Mouse (Mus musculus) midbrain, embryonic 13.5 days (tissue): ENCODE data around the gene Thpo. TPM values are rescaled to one million over a fixed set of nuclear protein-coding genes. Genes with fewer than 3 reads are reported as not detected.

ENCODE experiments used
- ATAC-seq: fragments of 200-750 bp; cut with Nextera tagmentation; 2 replicates; pipeline ENCODE4 v1.8.0; 2017; ENCODE audit warnings: mild to moderate bottlenecking, moderate TSS enrichment, moderate library complexity
- H3K27ac ChIP-seq: fragments of 300-500 bp; sonication (generic); 2 replicates; pipeline ENCODE4 v1.5.1; 2015; ENCODE audit warnings: inconsistent platforms, mild to moderate bottlenecking, moderate library complexity
- H3K27me3 ChIP-seq: fragments of 300-500 bp; sonication (generic); 2 replicates; pipeline ENCODE4 v1.6.1; 2015; ENCODE audit warnings: mild to moderate bottlenecking, inconsistent platforms
- H3K36me3 ChIP-seq: fragments of 300-500 bp; sonication (generic); 2 replicates; pipeline ENCODE4 v1.6.1; 2015; ENCODE audit warnings: mild to moderate bottlenecking, inconsistent platforms
- H3K4me1 ChIP-seq: fragments of 300-500 bp; sonication (generic); replicated peaks from 2 replicates; pipeline ENCODE4 v1.6.1; 2015; ENCODE audit warnings: inconsistent platforms
- H3K4me2 ChIP-seq: fragments of 300-500 bp; sonication (generic); replicated peaks from 2 replicates; pipeline ENCODE4 v1.6.1; 2015; ENCODE audit warnings: moderate library complexity, mild to moderate bottlenecking, inconsistent platforms
- H3K4me3 ChIP-seq: fragments of 300-500 bp; sonication (generic); replicated peaks from 2 replicates; pipeline ENCODE4 v1.5.1; 2015; ENCODE audit warnings: mild to moderate bottlenecking, inconsistent platforms
- H3K9ac ChIP-seq: fragments of 300-500 bp; sonication (generic); replicated peaks from 2 replicates; pipeline ENCODE4 v1.6.1; 2015; ENCODE audit warnings: mild to moderate bottlenecking, inconsistent platforms
- H3K9me3 ChIP-seq: fragments of 300-500 bp; sonication (generic); 2 replicates; pipeline ENCODE4 v1.6.1; 2016; ENCODE audit warnings: mild to moderate bottlenecking, inconsistent platforms
- WGBS: fragments of 180-500 bp; shearing (Covaris S2); methylation state at CpG from one replicate; pipeline ENCODE4 v1.1.7; 2015; 5-methylcytosine and 5-hydroxymethylcytosine counted together
- polyA plus RNA-seq: library from polyadenylated mRNA; unstranded; fragments of >200 nt; fragmentation: Nextera tagmentation; extraction: Ambion mirVana; gene quantifications from 2 replicates; pipeline ENCODE4 v1.2.1, GENCODE M21; 2015

Thpo gene
- polyA plus RNA-seq = 0.71 and 1.4 TPM in 2 replicates

DNA sequence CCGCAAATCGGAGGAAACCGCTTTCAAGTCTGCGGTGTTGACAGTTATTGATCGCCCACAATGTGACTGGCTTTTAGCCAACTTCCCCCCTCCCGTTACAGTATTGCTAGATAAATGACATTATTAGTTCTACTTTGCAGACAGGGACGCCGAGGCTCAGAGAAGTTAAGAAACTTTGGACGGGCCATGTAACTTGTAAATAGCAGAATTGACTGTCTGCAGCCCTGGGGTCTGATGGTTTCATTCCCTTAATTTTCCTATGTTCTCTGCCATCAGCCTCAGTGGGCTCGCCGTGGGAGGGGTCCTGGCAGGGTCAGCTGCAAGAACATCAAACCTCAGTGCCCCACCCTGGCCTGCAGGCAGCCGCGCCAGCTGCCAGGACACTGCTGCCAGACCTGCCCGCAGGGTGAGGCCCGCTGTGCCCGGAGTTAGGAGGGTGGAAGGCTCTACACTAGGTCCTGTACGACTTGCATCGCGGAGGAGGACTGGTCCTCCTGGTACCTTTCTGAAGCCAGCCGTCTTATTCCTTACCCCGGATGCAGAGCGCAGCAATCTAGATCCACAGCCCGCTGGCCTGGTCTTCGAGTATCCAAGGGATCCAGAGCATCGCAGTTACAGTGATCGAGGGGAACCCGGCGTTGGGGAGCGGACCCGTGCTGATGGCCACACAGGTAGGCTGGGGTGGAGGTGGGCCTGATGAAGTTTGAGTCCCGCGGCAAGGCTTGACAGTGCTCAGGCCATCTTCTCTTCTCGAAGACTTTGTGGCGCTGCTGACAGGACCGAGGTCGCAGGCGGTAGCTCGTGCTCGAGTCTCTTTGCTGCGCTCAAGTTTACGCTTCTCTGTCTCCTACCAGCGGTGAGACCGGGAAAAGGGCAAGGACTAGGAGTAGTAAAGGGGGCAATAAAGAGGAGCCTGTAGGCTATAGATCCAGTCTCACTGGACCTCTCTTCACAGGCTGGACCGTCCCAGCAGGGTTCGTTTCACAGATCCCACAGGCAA is at the start of gene Thpo:
Thpo (minus strand) TSS at position 781 of the 1,000 bp plus-strand sequence.
- Histone ChIP-seq H3K4me3 (peak within 1 kb of the TSS; percentile 57), H3K9ac (peak within 1 kb of the TSS; percentile 84), H3K4me1 (peaks cover 22% of the 10 kb centered on the region), H3K9me3 (no peaks in the 10 kb centered on the region), H3K27me3 (peaks cover 29% of the 10 kb centered on the region), H3K36me3 (peaks cover 4% of the 10 kb centered on the region; the same call in 1 of the 2 replicates), H3K27ac (no peak within 1 kb of the TSS), H3K4me2 (peak within 1 kb of the TSS; percentile 78)
- no peak for ATAC-seq
- WGBS = 4% methylated on average over 45 of the region's 45 CpGs

DNA sequence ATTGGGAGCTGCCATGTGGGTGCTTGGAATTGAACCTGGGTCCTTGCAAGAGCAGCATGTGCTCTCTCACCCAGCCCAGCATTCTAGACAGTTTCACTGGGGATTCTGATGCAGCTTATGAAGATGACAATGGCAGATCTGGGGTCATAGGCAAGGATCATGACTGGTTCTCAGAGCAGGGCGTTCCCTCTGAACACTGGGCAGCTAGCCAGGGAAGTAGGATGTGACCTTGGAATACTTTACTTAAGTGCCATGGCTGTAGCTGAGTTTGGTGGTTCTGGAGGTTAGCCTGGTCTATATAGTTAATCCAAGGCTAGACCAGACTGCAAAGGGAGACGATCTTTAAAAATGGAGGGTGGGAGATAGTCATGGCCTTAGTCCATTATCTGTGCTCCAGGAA is 49.6 kb upstream of the Thpo start:
- no peak for ATAC-seq
- H3K36me3 ChIP-seq = no peaks in the 10 kb centered on the region

DNA sequence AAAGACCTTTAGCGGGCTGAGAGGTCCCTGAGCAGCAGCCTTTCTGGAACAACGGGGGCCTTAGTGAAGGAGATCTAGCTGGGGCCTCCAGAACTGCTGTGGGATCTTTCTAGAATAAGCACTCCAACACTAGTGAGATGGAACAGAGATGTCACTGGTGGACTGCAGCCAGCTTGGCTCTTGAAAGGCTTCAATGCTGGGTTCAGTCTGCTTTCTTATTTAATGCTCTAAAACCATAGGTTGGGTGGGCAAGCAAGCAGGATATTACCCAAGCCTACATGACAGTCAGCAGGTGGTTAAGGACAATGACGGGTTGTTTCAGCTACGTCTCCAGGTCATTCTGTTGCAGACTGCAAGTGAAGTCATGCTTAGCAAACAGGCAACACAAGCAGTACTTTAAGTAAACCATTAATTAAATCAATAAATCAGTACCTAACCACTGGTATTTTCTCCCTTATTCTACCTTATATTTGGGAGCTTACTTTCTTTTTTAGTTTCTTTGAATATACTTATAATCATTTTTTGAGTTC is 46.9 kb upstream of the Thpo start:
- Histone ChIP-seq H3K27ac (no peak overlapping the region), H3K4me1 (no peaks in the 10 kb centered on the region), H3K36me3 (no peaks in the 10 kb centered on the region), H3K9ac (no peak overlapping the region), H3K9me3 (no peaks in the 10 kb centered on the region), H3K4me2 (no peak overlapping the region), H3K4me3 (no peak overlapping the region), H3K27me3 (no peaks in the 10 kb centered on the region)
- WGBS = 77% methylated on average over 4 of the region's 4 CpGs
- no peak for ATAC-seq

More for the DNA sequence above, 49.6 kb upstream of the Thpo start:
- H3K9ac ChIP-seq = no peak overlapping the region
- H3K9me3 ChIP-seq = no peaks in the 10 kb centered on the region
- H3K4me1 ChIP-seq = no peaks in the 10 kb centered on the region
- no peaks in the 10 kb centered on the region for H3K27me3 ChIP-seq
- WGBS = 94% methylated on average over 2 of the region's 2 CpGs
- H3K27ac ChIP-seq = no peak overlapping the region
- no peak overlapping the region for H3K4me3 ChIP-seq
- no peak overlapping the region for H3K4me2 ChIP-seq

DNA sequence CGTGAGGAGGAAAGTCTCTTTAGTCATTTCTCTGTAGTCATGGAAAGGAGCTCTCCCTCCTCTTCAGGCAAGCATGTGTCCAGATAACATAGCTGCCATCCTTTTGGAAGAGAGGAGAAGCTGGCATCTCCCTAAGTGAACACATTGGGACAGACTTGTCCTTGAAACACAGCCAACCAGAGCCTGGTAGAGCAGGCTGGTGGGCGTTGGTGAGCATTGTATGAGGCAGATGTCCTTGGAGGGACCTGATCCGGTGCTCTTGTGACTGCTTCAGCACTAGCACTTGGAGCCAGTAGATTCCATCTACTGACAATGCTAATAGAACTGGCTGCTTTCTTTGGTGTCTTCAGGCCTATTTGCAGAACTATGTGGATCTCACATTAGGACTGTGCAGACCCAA is 45.5 kb upstream of the Thpo start:
- 86% methylated on average over 3 of the region's 3 CpGs for WGBS
- no peak for ATAC-seq
- Histone ChIP-seq H3K9ac (no peak overlapping the region), H3K27me3 (no peaks in the 10 kb centered on the region), H3K4me2 (no peak overlapping the region), H3K9me3 (no peaks in the 10 kb centered on the region), H3K4me1 (no peaks in the 10 kb centered on the region), H3K36me3 (no peaks in the 10 kb centered on the region), H3K4me3 (no peak overlapping the region), H3K27ac (no peak overlapping the region)

DNA sequence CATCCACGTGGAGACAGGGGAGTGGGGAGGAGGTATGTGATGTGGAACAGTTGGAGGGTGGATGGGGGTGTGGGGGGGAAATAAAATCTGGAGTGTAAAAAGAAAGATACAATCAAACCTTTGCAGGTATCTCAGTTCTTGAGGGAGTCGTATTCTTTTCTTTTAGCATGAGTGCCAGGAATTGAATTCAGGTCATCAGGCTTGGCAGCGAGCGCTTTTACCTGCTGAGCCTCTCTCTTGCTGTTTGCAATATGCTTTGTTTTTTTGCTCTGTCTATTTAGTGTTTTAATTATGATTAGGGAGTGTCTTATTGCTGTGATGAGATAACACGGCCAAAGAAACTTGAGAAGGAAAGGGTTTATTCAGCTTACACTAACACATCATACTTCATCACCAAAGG is 40.7 kb upstream of the Thpo start:
- no peak overlapping the region for H3K9ac ChIP-seq
- 0 out of 2 replicates have a peak, but pooled peaks cover 5% of the 10 kb centered on the region for H3K9me3 ChIP-seq
- H3K27me3 ChIP-seq = no peaks in the 10 kb centered on the region
- H3K4me1 ChIP-seq = no peaks in the 10 kb centered on the region
- H3K4me2 ChIP-seq = no peak overlapping the region
- no peak overlapping the region for H3K4me3 ChIP-seq
- ATAC-seq = no peak
- H3K27ac ChIP-seq = no peak overlapping the region
- 84% methylated on average over 5 of the region's 5 CpGs for WGBS
- no peaks in the 10 kb centered on the region for H3K36me3 ChIP-seq

DNA sequence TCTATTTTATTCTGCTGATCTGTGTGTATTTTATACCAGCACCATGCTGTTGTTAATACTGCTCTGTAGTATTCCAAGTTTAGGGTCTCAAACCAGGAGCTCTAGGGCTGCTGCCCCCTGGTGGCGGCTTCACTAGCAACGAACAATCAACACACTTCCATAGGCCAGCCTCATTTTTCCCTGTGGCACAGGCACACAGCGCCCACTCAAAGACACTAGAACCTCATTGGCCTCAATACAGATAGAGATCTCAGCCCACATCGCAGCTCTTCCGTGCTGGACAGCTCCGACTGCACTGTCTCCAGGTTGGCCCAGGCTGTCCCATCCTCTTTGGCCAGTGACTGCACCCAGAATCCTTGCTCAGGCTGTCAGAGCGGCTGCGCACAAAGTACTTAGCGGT is 30.9 kb upstream of the Thpo start:
- H3K9ac ChIP-seq = no peak overlapping the region
- no peak overlapping the region for H3K4me3 ChIP-seq
- H3K27ac ChIP-seq = no peak overlapping the region
- H3K27me3 ChIP-seq = no peaks in the 10 kb centered on the region
- ATAC-seq = no peak
- no peaks in the 10 kb centered on the region for H3K4me1 ChIP-seq
- no peak overlapping the region for H3K4me2 ChIP-seq
- WGBS = 51% methylated on average over 9 of the region's 9 CpGs
- no peaks in the 10 kb centered on the region for H3K36me3 ChIP-seq
- no peaks in the 10 kb centered on the region for H3K9me3 ChIP-seq

DNA sequence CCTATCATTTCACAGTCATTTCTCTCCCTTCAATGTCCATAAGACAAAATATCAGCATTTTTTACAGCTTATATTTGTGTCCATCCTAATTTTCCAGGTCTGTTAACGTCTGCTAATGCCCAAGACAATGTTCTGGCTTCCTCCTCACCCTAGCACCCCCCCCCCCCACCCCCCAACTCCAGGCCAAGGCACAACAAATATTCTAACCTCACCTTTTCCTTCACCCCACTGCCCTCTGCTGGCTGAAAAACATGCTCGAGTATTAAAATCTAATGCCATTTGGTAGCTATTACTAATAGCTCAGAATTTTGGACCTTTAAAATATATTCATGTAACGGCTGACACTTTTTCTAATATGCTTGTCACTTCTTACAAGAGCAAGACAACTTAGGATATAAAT is 27.4 kb upstream of the Thpo start:
- WGBS = 13% methylated on average over 3 of the region's 3 CpGs
- no peaks in the 10 kb centered on the region for H3K27me3 ChIP-seq

DNA sequence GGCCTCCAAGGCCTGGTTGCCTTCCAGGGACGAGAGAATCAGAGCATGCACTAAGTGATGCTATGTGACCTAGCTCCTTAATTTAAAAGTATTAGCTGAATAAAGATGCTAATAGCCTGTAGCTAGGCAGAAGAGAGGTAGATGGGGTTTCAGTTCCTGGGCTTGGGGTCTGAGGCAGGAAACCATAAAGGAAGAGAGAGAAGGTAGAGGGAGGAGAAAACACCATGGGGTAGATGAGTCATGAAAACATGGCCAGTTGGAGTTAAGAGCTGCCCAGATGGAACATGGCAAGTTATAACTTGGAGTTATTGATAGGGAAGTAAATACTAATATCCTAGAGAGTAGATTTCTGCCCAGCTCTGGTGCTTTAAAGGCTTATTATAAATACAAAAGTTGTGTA is 23.1 kb upstream of the Thpo start:
- Histone ChIP-seq H3K4me3 (no peak overlapping the region), H3K27me3 (no peaks in the 10 kb centered on the region), H3K9me3 (no peaks in the 10 kb centered on the region), H3K36me3 (no peaks in the 10 kb centered on the region), H3K4me1 (no peaks in the 10 kb centered on the region), H3K9ac (no peak overlapping the region), H3K27ac (no peak overlapping the region), H3K4me2 (no peak overlapping the region)
- 86% methylated on average over 1 of the region's 1 CpGs for WGBS
- no peak for ATAC-seq

More for the DNA sequence above, 27.4 kb upstream of the Thpo start:
- H3K9me3 ChIP-seq = no peaks in the 10 kb centered on the region
- no peak for ATAC-seq
- H3K9ac ChIP-seq = no peak overlapping the region
- no peaks in the 10 kb centered on the region for H3K36me3 ChIP-seq
- H3K4me3 ChIP-seq = no peak overlapping the region
- no peak overlapping the region for H3K27ac ChIP-seq
- no peaks in the 10 kb centered on the region for H3K4me1 ChIP-seq
- no peak overlapping the region for H3K4me2 ChIP-seq

DNA sequence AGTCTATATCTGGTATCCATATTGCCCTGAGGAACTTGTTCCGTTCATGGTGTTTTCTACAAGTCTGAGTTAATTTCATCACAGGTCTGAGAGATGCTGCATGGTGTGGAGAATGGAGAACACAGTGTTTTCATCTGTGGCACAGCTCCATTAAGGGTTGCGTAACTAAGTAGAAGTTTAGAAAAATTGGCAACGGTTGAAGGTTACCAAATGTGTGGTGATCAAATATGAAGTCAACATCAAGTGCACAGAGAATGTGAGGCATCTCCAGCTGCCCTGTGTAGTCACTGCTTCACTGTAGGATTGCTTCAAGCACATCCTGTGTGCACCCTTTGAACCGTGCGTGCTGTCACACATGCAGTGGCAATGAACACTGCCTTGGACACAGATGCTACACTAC is 21.7 kb upstream of the Thpo start:
- no peak for ATAC-seq
- 95% methylated on average over 5 of the region's 5 CpGs for WGBS
- Histone ChIP-seq H3K27ac (no peak overlapping the region), H3K4me1 (no peaks in the 10 kb centered on the region), H3K4me2 (no peak overlapping the region), H3K4me3 (no peak overlapping the region), H3K9ac (no peak overlapping the region), H3K36me3 (no peaks in the 10 kb centered on the region), H3K9me3 (no peaks in the 10 kb centered on the region), H3K27me3 (no peaks in the 10 kb centered on the region)

DNA sequence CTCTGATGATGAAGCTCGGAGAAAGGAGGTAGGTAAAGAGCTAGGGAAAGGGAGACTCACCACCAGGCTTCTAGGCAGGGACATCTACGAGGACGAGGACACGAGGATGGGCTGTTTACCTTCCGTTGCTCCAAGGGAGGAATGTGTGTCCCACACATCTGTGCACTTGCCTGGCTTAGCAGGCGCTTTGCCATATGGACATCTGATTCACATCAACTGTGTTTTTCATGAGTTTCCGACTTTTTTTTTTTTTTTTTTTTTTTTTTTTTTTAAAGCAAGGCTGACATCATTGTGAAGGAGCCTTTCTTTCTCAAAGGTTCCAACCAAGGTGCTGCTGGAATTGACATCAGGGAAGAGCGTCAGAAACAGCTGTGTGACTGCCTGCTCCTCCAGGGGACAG is 16.2 kb upstream of the Thpo start:
- Histone ChIP-seq H3K27ac (no peak overlapping the region), H3K36me3 (no peaks in the 10 kb centered on the region), H3K4me3 (no peak overlapping the region), H3K9me3 (no peaks in the 10 kb centered on the region), H3K4me2 (no peak overlapping the region), H3K27me3 (no peaks in the 10 kb centered on the region), H3K4me1 (no peaks in the 10 kb centered on the region), H3K9ac (no peak overlapping the region)
- no peak for ATAC-seq
- WGBS = 65% methylated on average over 8 of the region's 8 CpGs

DNA sequence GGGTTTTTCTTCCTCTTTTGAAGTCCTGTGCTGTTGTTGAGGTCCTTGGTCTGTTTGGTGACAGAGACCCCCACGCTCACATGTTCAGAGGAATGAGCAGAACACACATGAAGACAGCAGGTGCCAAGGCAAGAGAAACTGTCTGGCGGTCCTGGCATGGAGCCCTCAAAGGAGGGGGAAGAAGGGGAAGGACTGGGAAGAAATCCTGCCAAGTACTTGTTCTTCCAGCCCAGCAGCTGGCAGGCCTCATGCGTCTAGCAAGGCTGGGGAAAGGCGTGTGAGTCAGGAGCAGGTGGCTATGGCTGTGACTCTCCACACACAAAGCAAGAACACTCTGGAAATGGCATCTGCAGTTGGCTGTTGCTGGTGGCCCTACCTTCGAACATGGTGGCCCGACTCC is 12.3 kb upstream of the Thpo start:
- Histone ChIP-seq H3K4me3 (no peak overlapping the region), H3K36me3 (peaks cover 8% of the 10 kb centered on the region; the same call in 1 of the 2 replicates), H3K4me1 (no peaks in the 10 kb centered on the region), H3K27ac (no peak overlapping the region), H3K4me2 (no peak overlapping the region), H3K9ac (no peak overlapping the region), H3K9me3 (no peaks in the 10 kb centered on the region), H3K27me3 (no peaks in the 10 kb centered on the region)
- ATAC-seq = no peak
- WGBS = 79% methylated on average over 6 of the region's 6 CpGs

DNA sequence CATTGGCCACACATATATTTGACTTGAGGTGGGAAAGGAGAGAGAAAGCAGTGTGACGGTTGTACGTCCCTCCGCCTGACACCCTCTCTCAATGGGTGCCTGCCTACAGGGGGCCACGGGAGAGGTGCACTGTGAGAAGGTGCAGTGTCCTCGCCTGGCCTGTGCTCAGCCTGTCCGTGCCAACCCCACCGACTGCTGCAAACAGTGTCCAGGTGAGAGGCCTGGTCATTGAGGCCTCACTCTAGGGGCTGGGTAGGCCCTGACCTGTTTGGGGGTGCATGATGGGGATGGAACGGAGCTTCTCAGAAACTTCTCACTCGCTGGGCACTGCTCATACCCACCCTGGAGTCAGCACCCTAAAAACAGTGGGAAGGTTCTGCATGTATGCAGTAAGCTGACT is 5.5 kb upstream of the Thpo start:
- no peak for ATAC-seq
- WGBS = 89% methylated on average over 9 of the region's 9 CpGs
- no peaks in the 10 kb centered on the region for H3K9me3 ChIP-seq
- H3K9ac ChIP-seq = no peak overlapping the region
- no peak overlapping the region for H3K4me2 ChIP-seq
- H3K4me3 ChIP-seq = no peak overlapping the region
- H3K4me1 ChIP-seq = no peaks in the 10 kb centered on the region
- H3K27me3 ChIP-seq = peaks cover 14% of the 10 kb centered on the region
- H3K36me3 ChIP-seq = peaks cover 21% of the 10 kb centered on the region; the same call in 1 of the 2 replicates
- no peak overlapping the region for H3K27ac ChIP-seq
